Comparison of ENCODE assay signal across 7 mouse cellular contexts in the genomic region with DNA sequence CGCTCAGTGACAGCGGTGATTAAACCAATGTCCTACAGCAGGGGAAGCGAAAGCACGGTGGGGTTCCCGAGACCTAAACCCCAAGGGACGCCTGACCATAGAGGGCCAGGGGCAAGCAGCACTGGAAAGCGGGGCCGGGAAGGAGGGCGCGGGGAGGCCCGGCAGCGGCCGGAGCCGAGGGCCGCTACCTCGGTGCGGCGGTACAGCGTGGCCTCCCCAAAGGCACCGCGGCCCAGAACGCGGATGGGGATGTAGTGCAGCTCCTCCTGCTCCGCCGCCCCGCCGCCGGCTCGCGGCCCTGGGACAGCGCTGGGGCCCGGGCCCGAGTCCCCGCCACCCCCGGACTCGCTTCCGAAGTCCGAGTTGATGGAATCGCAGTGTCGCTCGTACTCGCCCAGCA. TPM values are rescaled to one million over a fixed set of nuclear protein-coding genes. Genes with fewer than 3 reads are reported as not detected.
A peak's percentile ranks its signal among the peaks of the same experiment; 100 is the strongest.
DNase-seq lines count a peak whose midpoint lies in the region; ATAC-seq and TF ChIP-seq lines count a peak whose summit lies in the region.

No protein-coding gene starts in this region.

- peak overlapping the region; percentile 91 for H3K4me3 ChIP-seq in lung, adult 2 months (replicated peaks; ENCODE audit: extremely low read depth, low read depth, low read length)
- peak overlapping the region; percentile 83 for H3K4me3 ChIP-seq in hindbrain, embryonic 10.5 days

- no peak for TF ChIP-seq CTCF in lung, adult 2 months (IDR thresholded peaks at IDR 0.05; ENCODE audit: insufficient read depth, low read length)

- H3K9me3 ChIP-seq in hindbrain, embryonic 10.5 days = no peaks in the 10 kb centered on the region

- no peaks in the 10 kb centered on the region for H3K27me3 ChIP-seq in hindbrain, embryonic 10.5 days (ENCODE audit: insufficient read depth, poor library complexity, severe bottlenecking)

- H3K4me1 ChIP-seq in lung, adult 2 months (ENCODE audit: control insufficient read depth, insufficient read depth, low read length) = peaks cover 7% of the 10 kb centered on the region; the same call in 1 of the 2 replicates
- peaks cover 31% of the 10 kb centered on the region for H3K4me1 ChIP-seq in hindbrain, embryonic 10.5 days (replicated peaks)

- peak; percentile 36 for ATAC-seq in megakaryocyte-erythroid progenitor cell, adult 5-6 weeks (replicated peaks; ENCODE audit: low FRiP score, low TSS enrichment, poor library complexity, severe bottlenecking)

- peak overlapping the region; percentile 97 for H3K27ac ChIP-seq in hindbrain, embryonic 10.5 days

- no peak for DNase-seq in lung, adult 2 months
- no peak for DNase-seq in lung, postnatal 25 days (ENCODE audit: low spot score)
- peak; percentile 19 for DNase-seq in embryo, embryonic 11.5 days (ENCODE audit: low read depth, low spot score)
- no peak for DNase-seq in hindbrain, embryonic 10.5 days (ENCODE audit: low spot score)
- no peak for DNase-seq in left cerebral cortex, postnatal 4 days
- DNase-seq in urinary bladder, postnatal 4 days (ENCODE audit: low spot score in 2 of 2) = no peak

- 1% methylated on average over 42 of the region's 42 CpGs for WGBS in lung, adult 2 months
- WGBS in hindbrain, embryonic 10.5 days = under 1% methylated on average over 42 of the region's 42 CpGs

- intact Hi-C loops in left cerebral cortex, postnatal 4 days (cut with DNase I) = no loop called here

- H3K36me3 ChIP-seq in hindbrain, embryonic 10.5 days = peaks cover 44% of the 10 kb centered on the region

- TF ChIP-seq POLR2A in lung, adult 2 months (IDR thresholded peaks at IDR 0.05; ENCODE audit: borderline replicate concordance, extremely low read depth, low read depth, low read length) = no peak

RNA-seq across cellular contexts. Expression of a gene that starts 0.3 kb away (rescaled TPM):
- 32.7 and 39.7 TPM in 2 replicates for polyA plus RNA-seq in lung, adult 2 months (2012; rRNA removed)
- polyA plus RNA-seq in hindbrain, embryonic 10.5 days (2016; fragmentation: Nextera tagmentation; extraction: Ambion mirVana) = 16.9 and 22.8 TPM in 2 replicates
- total RNA-seq in megakaryocyte-erythroid progenitor cell, adult 5-6 weeks (2014; fragmentation: Nextera tagmentation) = 23.8 and 29.5 TPM in 2 replicates
- total RNA-seq in megakaryocyte-erythroid progenitor cell, adult 5-6 weeks (2017) = 21.9 and 23.5 TPM in 2 replicates
- 10 to 100 TPM; 28.9 to 32.0 TPM for total RNA-seq in left cerebral cortex, postnatal 4 days (2021)

RNA-seq across cellular contexts. Expression of a gene that starts 35.8 kb away (rescaled TPM):
- 227 and 239 TPM in 2 replicates for polyA plus RNA-seq in lung, adult 2 months (2012; rRNA removed)
- polyA plus RNA-seq in hindbrain, embryonic 10.5 days (2016; fragmentation: Nextera tagmentation; extraction: Ambion mirVana) = 253 and 254 TPM in 2 replicates
- total RNA-seq in megakaryocyte-erythroid progenitor cell, adult 5-6 weeks (2014; fragmentation: Nextera tagmentation) = 129 and 143 TPM in 2 replicates
- total RNA-seq in megakaryocyte-erythroid progenitor cell, adult 5-6 weeks (2017) = 64.2 and 68.4 TPM in 2 replicates
- total RNA-seq in left cerebral cortex, postnatal 4 days (2021) = 100 to 1,000 TPM; 153 to 164 TPM

RNA-seq across cellular contexts. Expression of a gene that starts 50.4 kb away (rescaled TPM):
- 1.5 and 1.7 TPM in 2 replicates for polyA plus RNA-seq in lung, adult 2 months (2012; rRNA removed)
- polyA plus RNA-seq in hindbrain, embryonic 10.5 days (2016; fragmentation: Nextera tagmentation; extraction: Ambion mirVana) = 1.1 and 1.7 TPM in 2 replicates
- total RNA-seq in megakaryocyte-erythroid progenitor cell, adult 5-6 weeks (2014; fragmentation: Nextera tagmentation) = 0.47 TPM in 1 of 2 replicates, not detected in the other
- not detected in 2 replicates for total RNA-seq in megakaryocyte-erythroid progenitor cell, adult 5-6 weeks (2017)
- under 1 TPM; 0.52 to 0.58 TPM for total RNA-seq in left cerebral cortex, postnatal 4 days (2021)

RNA-seq across cellular contexts. Expression of a gene that starts 50.6 kb away (rescaled TPM):
- polyA plus RNA-seq in lung, adult 2 months (2012; rRNA removed) = 6.3 and 8.7 TPM in 2 replicates
- polyA plus RNA-seq in hindbrain, embryonic 10.5 days (2016; fragmentation: Nextera tagmentation; extraction: Ambion mirVana) = 59.2 and 75.5 TPM in 2 replicates
- total RNA-seq in megakaryocyte-erythroid progenitor cell, adult 5-6 weeks (2014; fragmentation: Nextera tagmentation) = 92.9 and 101 TPM in 2 replicates
- total RNA-seq in megakaryocyte-erythroid progenitor cell, adult 5-6 weeks (2017) = 33.1 and 110 TPM in 2 replicates
- total RNA-seq in left cerebral cortex, postnatal 4 days (2021) = 10 to 100 TPM; 15.3 to 15.8 TPM
